Mouse (Mus musculus): ENCODE measurements around the gene Noc2l.

Noc2l gene

DNA sequence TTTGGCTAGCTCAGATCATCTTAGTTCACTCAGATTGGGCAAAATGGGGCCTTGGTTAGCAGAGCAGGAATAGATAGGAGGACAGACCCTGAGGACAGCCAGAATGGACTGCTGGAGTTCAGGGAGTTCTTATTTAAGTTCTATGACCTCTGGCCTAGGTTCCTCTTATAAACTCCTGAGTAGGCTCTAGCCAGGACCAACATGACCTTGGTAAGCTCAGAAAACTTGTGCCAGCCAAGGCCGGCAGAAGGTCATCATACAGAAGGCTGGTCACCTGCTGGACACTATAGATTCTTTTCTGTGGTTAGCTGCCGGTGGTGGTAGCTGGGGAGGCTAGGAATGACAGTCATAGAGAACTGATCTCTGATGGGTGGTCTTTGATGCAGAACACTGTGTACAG is 19.6 kb upstream of the Noc2l start:
- no peak for DNase-seq (ENCODE audit: low read depth)

DNA sequence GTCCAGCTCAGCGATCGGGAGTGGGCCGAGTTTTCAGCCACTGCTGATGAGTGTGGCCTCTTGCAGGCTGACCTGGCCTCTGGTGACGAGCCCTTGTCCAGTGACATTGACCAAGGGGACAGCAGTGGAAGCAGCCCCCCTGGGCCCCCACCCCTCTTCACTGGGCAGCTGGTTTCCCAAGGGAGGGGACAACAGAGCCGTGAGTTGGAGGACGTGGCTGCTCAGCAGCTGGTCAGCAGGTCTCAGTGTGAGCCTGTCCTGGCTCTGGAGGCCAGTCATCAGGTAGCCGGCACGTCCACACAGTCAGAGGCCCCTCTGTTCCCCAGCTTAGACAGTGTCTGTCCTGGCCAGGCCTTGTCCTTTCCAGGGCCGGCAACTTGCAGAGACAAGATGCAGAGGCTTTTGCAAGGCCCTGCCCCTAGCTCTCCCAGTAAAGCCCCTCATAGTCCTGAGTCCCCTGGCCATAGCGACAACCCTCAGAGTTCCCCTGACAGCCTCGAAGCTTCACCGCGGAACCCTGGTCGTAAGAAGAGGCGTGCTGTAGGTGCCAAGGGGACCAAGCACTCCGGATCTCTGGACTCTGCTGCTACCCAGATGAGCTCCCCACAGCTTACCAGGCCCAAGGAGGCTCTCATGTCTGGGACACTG is 18.7 kb upstream of the Noc2l start:
- no peak for DNase-seq (ENCODE audit: low read depth)

DNA sequence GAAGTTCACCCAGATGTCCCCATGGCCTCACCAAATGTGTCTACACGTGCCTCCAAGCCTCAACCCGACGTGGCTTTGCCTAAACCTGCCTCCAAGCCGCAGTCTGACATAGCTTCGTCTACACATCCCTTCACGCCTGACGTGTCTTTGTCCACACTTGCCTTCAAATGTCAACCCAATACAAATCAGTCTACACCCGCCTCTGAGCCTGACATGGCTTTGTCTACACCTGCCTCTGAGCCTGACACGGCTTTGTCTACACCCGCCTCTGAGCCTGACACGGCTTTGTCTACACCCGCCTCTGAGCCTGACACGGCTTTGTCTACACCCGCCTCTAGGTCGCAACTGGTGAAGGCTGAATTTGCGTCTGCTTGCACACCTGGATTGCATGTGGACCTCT is 18.0 kb upstream of the Noc2l start:
- DNase-seq (ENCODE audit: low read depth): no peak

DNA sequence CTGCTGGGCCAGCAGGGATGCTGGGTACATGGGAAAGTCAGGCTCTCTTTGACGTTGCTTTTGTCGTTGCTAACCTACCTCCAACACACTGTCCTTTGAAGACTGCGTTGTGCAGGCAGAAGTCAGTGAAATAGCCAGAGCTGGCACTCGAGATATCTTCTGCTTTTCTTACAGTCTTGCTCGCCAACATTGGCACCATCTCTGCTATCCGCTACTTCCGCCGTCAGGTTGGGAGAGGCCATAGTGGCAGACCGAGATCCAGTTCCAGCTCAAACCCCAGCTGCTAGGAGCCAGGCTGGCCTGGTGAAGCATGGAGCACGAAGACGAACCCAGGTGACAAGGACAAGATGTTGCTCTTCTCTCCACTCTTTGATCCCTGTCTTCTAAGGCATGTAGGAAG is 15.9 kb upstream of the Noc2l start:
- no peak for DNase-seq (ENCODE audit: low read depth)

DNA sequence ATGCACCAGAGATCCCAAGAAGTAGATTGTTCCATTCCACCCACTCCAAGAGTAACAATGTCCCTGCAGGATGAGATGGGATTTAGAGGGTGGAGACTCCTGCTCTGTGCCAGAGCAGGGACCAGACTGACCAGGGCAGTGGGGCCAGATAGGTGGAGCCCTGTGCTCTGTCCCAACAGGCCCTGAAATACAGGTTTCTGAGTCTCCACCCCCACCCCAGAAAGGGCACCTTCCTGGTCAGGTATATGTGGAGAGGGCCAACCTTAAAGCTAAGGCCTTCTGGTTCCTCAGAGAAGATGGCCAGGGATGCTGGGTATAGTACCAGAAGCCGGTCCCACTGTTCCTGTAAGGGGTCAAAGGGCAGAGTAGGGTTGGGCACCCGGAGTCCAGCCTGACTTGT is 11.5 kb upstream of the Noc2l start:
- no peak for DNase-seq (ENCODE audit: low read depth)

DNA sequence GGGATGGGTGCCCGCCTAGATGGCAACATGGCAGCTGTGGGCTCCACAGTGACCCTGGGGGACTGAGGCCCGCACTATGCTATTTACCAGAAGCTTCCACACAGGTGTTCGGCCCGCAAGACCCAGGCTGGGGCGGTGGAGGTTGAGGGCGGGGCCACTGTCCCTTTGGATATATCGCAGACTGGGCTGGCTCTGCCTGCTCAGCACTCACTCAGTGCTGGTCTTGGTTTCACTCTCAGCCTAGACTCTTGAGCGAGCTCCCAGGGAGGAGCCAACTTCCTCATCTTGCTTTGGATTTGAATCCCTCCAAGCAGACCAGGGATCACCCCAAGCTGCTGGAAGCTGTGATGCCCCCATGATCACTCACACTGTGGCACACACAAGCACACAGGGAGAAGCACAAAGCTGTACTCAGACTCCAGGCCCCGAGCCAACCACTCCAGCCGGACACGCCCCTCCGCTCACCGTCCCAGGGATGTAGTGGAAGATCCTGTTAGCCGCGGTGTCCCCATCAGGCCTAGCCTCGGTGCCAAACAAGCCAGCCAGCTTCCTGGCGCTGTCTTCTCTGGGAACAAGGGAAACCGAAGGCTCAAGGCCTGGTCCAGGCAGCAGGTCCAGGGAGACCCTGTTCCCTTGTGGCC is 7.9 kb upstream of the Noc2l start:
- DNase-seq (ENCODE audit: low read depth): no peak

DNA sequence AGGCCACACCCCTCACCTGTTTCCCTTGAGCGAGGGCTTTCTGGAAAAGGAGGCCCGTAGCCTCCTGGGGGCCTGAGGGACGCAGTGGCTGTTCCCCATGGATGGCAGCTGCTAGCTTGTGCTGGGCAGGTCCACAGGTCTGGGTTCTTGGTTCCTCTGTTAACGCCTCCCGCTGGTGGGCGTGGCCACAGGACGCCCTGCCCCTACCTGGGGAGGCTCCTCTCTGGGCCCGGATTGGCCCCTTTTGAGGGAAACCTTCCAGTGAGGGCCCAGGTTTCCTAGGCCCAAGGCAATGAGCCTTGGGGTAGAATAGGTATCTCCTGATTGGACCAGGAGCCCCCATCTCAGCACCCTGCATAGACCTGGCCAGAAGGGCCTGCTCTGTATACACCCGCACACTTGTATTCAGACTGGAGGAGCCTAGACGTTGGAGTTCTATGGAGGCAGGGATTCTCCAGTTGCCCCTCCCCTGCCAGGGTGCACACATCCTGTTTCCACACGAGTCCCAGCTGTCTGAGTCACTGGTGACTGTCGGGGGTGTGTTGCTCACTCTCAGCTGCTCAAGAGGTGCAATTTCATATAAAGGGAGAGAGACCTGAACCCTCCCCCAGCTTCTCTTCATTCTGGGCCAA is 7.3 kb upstream of the Noc2l start:
- no peak for DNase-seq (ENCODE audit: low read depth)

DNA sequence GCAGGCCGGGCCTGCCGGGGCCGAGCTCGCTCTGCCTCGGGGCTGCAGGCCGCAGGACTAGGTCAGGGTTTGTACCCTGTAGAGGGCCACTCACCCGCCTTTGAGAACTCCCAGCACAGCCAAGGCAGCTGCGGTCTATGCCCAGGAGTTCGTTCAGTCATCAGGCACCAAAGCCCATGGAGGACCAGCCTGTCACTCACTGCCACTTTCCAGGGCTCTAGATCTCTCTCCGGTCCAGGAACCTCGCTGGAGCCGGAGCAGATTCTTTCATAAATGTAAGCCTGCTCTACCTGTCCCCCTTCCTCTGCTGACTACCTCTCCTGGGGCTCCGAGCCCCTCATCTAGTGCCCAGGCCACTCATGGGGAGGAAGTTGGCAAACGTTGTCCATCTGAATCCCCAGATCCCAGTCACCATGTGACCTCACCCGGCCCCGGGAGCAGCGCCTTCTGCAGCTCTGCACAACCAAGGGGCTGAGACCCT is 1.7 kb upstream of the Noc2l start:
- DNase-seq (ENCODE audit: low read depth): peak; percentile 30

DNA sequence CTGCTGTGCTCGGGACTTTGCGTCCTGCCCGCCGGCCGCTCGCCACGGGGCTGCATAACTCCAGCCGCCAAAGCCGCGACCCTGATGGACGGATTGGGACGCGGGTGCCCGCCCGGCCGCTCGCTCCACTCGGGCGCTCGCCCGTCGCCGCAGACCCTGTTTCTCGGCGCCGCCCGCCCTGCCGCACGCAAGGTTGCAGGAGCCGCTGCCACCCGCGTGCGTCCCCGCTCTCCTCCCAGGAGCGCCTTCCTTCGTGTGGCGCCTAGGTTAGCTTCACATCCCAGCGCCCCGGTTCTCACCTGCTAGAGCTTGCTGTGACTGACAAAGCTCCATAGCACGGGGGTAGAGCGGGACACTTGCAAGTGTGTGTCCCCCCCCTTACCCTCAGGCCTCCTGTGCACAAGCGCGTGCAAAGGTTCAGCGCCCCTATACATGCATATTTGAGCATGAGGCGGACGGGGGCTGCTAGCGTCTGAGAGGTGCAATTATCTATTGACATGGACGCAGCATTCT is 1.1 kb upstream of the Noc2l start, which contains the start of gene Plekhn1:
Gene Plekhn1, minus strand, starts transcription at position 157 of the 513 bp plus-strand sequence.
- peak; percentile 73 for DNase-seq (ENCODE audit: low read depth)

DNA sequence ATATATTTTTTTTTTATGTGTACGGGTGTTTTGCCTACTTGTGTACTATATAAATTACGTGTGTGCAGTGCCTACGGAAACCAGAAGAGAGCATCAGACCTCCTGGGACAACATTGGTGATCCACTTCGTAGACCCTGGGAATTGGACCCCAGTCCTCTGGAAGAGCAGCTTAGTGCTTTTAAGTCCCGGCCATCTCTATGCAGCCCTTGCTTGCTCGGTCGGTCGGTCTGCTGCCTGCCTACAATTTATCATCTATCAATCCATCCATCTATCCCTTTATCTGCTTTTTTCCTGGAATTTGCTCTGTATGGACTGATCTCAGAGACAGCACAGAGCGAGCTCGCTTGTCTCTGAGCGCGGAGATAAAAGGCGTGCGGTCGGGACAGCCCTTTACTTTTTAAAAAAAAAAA is 445 bp upstream of the Noc2l start:
- no peak for DNase-seq (ENCODE audit: low read depth)

DNA sequence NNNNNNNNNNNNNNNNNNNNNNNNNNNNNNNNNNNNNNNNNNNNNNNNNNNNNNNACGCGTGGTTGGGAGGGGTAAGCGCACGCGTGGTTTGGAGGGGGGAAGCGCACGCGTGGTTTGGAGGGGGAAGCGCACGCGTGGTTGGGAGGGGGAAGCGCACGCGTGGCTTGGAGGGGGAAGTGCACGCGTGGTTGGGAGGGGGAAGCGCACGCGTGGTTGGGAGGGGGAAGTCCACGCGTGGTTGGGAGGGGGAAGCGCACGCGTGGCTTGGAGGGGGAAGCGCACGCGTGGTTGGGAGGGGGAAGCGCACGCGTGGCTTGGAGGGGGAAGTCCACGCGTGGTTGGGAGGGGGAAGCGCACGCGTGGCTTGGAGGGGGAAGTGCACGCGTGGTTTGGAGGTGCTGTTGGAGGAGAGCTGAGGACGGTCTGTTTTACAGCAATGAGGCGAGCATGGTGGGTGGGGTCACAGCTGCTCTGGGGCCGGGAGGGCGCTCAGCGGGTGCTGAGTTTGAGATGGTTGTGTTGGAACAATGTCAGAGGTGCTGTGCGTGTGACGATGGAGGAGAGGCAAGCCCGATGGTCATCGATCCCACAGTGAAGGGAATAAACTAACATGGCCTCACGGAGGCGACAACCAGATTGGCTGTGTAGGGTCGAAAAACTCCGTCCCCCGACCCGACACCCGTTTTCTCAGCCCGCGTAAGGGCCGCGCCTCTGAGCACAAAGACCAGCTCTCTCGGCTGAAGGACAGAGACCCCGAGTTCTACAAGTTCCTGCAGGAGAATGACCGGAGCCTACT is 1.0 kb downstream of the Noc2l start:
- peak; percentile 41 for DNase-seq (ENCODE audit: low read depth)

DNA sequence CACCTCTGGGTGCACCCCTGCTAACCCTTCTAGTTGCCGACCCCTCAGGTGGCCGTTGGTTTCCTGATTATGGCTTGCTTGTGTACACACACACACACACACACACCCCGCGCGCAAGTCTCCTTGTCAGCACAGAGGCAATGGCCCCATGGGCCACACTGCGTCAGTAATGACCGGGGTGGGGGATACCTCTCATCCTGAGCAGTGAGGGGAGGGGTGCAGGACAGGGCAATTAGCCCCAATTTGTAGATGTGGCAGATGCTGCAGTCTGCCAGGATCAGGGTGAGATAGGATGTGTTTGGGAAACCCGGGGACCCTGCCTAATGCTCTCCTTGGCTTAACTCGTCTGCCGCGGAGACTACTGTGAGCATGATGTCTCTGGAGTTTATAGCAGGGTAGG is 13.8 kb downstream of the Noc2l start:
- DNase-seq (ENCODE audit: low read depth): no peak

DNA sequence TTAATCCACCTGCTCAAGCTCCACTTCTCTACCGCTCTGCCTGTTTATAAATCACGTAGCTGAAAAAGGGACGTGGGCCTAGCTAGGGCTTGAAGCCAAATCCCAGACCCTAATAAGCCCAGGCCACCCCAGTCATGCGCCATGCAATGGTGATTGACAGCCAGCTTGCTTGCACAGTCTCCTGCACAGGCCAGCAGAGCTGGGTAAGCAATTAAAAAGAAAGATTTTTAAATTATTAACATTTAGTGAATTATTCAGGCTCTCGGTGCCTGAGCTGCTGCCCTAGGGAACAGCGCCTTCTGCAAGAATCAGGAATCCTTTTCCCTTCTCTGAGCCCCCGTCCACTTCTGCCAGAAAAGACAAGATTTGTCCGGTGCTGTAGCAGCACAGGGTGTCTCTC is 15.3 kb downstream of the Noc2l start:
- no peak for DNase-seq (ENCODE audit: low read depth)

DNA sequence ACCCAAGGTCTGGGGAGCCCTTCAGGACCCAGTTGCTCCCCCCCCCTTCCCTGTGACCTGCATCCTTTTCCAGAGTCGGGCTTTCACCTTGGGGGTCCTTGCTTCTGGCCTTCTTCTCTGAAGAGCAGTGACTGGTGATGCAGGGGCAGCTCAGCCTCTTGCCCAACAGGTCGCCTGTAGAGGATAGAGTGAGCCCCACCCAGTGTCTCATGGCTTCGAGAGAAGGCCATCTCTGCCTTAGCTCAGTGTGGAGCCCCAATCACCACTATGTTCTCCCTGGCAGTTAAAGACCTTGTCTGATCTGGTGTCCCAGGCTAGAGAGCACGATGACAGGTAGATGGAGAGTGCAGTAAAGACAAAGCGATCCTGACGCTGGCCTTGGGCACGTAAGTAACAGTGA is 16.3 kb downstream of the Noc2l start:
- no peak for DNase-seq (ENCODE audit: low read depth)

DNA sequence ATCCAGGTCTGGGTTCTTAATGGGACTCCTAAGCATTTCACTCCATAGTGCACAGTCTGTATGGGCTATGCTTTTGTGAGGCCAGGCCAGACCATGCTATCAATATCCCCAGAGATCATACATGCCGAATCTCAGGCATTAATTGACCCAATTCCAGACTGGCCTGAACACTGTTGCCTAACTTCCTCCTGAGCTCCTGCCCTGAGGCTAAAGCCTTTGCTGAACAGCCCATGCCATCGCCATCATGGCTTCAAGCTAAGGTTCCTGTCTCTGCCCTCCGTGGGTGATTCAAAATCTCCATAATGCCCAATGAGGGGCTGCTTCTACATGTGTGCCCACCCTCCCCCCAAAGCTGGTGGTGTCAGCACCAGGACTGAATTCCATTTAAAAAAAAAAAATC is 16.8 kb downstream of the Noc2l start:
- no peak for DNase-seq (ENCODE audit: low read depth)

DNA sequence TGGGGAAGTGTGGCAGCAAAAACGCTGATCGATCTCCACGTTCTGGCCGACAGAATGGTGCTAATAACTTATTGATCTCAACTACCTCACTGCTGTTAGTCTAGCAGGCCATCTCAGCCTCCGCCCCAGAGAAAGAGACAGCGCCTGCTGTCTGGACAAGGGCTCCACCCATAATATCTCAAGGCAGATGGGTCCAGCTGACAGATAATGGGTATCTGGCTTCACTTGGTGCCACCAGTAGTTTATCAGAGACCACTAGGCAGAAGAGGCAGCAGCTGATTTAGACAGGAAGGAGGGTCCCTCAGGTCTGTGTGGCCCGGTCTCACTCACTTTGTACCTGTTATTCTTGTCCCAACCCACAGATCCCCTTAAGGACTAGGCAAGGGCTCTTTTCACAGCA is 17.2 kb downstream of the Noc2l start:
- DNase-seq (ENCODE audit: low read depth): no peak

DNA sequence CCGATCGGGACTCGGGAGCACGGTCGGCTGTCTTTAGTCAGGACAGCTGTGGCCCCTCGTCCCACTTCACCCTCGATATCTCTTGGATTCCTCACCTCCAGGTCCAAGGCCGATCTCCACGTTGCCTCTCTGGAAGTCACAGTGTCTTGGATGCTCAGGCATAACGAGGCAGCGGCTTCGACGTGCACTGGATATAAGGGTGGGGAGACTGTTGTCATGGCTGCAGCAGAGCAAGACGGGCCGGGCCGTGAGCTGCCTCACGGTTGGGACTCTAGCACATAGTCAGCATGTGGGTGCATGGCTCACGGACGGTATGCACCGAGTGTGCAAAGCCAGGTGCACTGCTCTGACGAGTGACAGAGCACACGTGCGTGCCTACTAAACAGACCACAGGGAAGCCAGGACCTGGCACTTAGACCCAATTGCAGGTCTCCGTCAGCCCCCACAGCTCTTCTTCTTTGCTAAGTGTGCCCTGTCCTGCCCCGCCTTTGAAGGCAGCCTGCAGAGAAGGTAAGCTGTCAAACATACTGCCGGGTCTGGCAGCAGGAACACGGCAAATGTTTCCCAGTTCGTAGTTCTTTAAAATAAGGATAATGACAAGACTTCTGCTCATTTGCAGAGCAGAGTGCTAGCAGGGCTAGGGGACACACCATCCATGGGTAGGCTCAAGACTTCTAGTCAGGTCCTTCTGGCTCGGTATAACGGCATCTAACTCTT is 18.7 kb downstream of the Noc2l start:
- DNase-seq (ENCODE audit: low read depth): peak; percentile 50

DNA sequence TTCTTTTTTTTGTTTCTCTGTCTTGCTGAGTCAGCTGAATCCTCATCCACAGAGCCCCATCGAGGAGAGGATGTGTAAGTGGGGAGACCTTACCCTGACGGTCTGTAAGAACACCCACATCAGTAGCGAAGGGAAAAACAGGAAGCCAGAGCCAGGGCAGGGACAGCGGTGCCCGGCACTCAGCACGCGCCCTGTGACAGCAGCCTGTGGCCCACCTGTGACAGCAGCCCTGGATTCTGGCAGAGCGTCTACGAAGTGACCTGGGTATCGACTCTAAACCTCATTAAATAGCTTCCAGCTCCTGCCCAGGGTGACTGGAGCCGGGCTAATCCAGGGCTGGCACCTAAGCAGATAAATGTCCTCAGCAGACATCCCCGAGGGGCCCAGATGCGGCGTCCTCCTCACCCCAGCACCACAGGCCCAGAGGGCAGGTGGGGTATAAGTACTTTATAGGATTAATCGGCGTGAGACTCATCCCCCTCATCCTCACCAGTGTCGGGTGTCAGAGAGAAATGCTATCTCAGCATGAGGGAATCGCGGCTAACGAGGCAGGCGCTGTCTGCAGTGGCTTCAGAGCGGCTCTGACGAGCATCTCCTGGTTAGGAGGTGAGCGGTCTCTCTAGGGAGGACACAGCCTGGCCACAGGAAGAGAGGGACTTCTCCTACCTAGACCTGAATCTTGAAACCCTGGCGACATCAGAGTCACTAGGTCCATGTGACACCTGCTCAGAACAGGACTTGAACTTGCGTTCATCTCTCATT is 19.4 kb downstream of the Noc2l start, which contains the start of gene Samd11:
Gene Samd11, minus strand, starts transcription at position 580 of the 762 bp plus-strand sequence.
- peak; percentile 67 for DNase-seq (ENCODE audit: low read depth)

Data from naive thymus-derived CD4-positive, alpha-beta T cell, adult 2 months (primary cell).